Mouse (Mus musculus): ENCODE data around the gene Gipc3. TPM values are rescaled to one million over a fixed set of nuclear protein-coding genes. Genes with fewer than 3 reads are reported as not detected.

Gene Gipc3
- polyA plus RNA-seq, 1 experiment: 1.2 TPM

GRCm38 (mm10) chr10:81349146-81349545 is 6.1 kb upstream of the Gipc3 start:
- WGBS: 9% methylated on average over 12 of the region's 12 CpGs
- H3K36me3 ChIP-seq (ENCODE audit: control insufficient read depth, insufficient read depth, low read length): peaks cover 9% of the 10 kb centered on the region
- H3K27me3 ChIP-seq (ENCODE audit: control insufficient read depth, insufficient read depth, low read length): no peaks in the 10 kb centered on the region
- H3K4me1 ChIP-seq (ENCODE audit: control insufficient read depth, insufficient read depth, insufficient read length, low read length): peaks cover 32% of the 10 kb centered on the region
- H3K4me3 ChIP-seq (ENCODE audit: low read depth, low read length): peak overlapping the region; percentile 75
- no peak; the same call in 1 of the 2 replicates for TF ChIP-seq POLR2A (IDR thresholded peaks at IDR 0.05; ENCODE audit: low read depth, low read length)
- no peak for TF ChIP-seq CTCF (IDR thresholded peaks at IDR 0.05; ENCODE audit: extremely low read depth, insufficient read length, insufficient replicate concordance, low read depth, low read length)
- peak overlapping the region; percentile 61; the same call in 1 of the 2 replicates for H3K27ac ChIP-seq (ENCODE audit: insufficient read depth, low read depth, low read length)

- WGBS: 11% methylated on average over 55 of the region's 55 CpGs
- H3K4me1 ChIP-seq (ENCODE audit: control insufficient read depth, insufficient read depth, insufficient read length, low read length): peaks cover 32% of the 10 kb centered on the region
- peak overlapping the region; percentile 45; the same call in 1 of the 2 replicates for H3K27ac ChIP-seq (ENCODE audit: insufficient read depth, low read depth, low read length)
- peaks cover 16% of the 10 kb centered on the region for H3K27me3 ChIP-seq (ENCODE audit: control insufficient read depth, insufficient read depth, low read length)
- TF ChIP-seq POLR2A (IDR thresholded peaks at IDR 0.05; ENCODE audit: low read depth, low read length): peak; percentile 35; the same call in 1 of the 2 replicates
- 0 out of 2 replicates have a peak, but pooled peaks have one; percentile 11 for TF ChIP-seq CTCF (IDR thresholded peaks at IDR 0.05; ENCODE audit: extremely low read depth, insufficient read length, insufficient replicate concordance, low read depth, low read length)
- peaks cover 9% of the 10 kb centered on the region for H3K36me3 ChIP-seq (ENCODE audit: control insufficient read depth, insufficient read depth, low read length)
- peak overlapping the region; percentile 62 for H3K4me3 ChIP-seq (ENCODE audit: low read depth, low read length)
Observed at GRCm38 (mm10) chr10:81346453-81347067, 3.5 kb upstream of the Gipc3 start.

- Histone ChIP-seq H3K27ac (ENCODE audit: insufficient read depth, low read depth, low read length) (no peak overlapping the region), H3K27me3 (ENCODE audit: control insufficient read depth, insufficient read depth, low read length) (peaks cover 16% of the 10 kb centered on the region), H3K4me3 (ENCODE audit: low read depth, low read length) (no peak overlapping the region), H3K36me3 (ENCODE audit: control insufficient read depth, insufficient read depth, low read length) (peaks cover 9% of the 10 kb centered on the region), H3K4me1 (ENCODE audit: control insufficient read depth, insufficient read depth, insufficient read length, low read length) (peaks cover 36% of the 10 kb centered on the region)
- no peak for TF ChIP-seq CTCF (IDR thresholded peaks at IDR 0.05; ENCODE audit: extremely low read depth, insufficient read length, insufficient replicate concordance, low read depth, low read length)
- no peak for TF ChIP-seq POLR2A (IDR thresholded peaks at IDR 0.05; ENCODE audit: low read depth, low read length)
- WGBS: 77% methylated on average over 4 of the region's 4 CpGs
Observed at GRCm38 (mm10) chr10:81345162-81345534, 2.1 kb upstream of the Gipc3 start.

GRCm38 (mm10) chr10:81344421-81345161 is 1.5 kb upstream of the Gipc3 start:
- Histone ChIP-seq H3K27me3 (ENCODE audit: control insufficient read depth, insufficient read depth, low read length) (peaks cover 16% of the 10 kb centered on the region), H3K4me3 (ENCODE audit: low read depth, low read length) (no peak overlapping the region), H3K4me1 (ENCODE audit: control insufficient read depth, insufficient read depth, insufficient read length, low read length) (peaks cover 36% of the 10 kb centered on the region), H3K27ac (ENCODE audit: insufficient read depth, low read depth, low read length) (no peak overlapping the region), H3K36me3 (ENCODE audit: control insufficient read depth, insufficient read depth, low read length) (peaks cover 9% of the 10 kb centered on the region)
- 23% methylated on average over 8 of the region's 8 CpGs for WGBS
- TF ChIP-seq CTCF (IDR thresholded peaks at IDR 0.05; ENCODE audit: extremely low read depth, insufficient read length, insufficient replicate concordance, low read depth, low read length): no peak

GRCm38 (mm10) chr10:81341333-81341949 is 1.6 kb downstream of the Gipc3 start:
- H3K4me3 ChIP-seq (ENCODE audit: low read depth, low read length): no peak overlapping the region
- no peaks in the 10 kb centered on the region for H3K36me3 ChIP-seq (ENCODE audit: control insufficient read depth, insufficient read depth, low read length)
- WGBS: 32% methylated on average over 16 of the region's 16 CpGs
- no peak overlapping the region for H3K27ac ChIP-seq (ENCODE audit: insufficient read depth, low read depth, low read length)
- H3K4me1 ChIP-seq (ENCODE audit: control insufficient read depth, insufficient read depth, insufficient read length, low read length): peaks cover 17% of the 10 kb centered on the region
- peaks cover 16% of the 10 kb centered on the region for H3K27me3 ChIP-seq (ENCODE audit: control insufficient read depth, insufficient read depth, low read length)
- no peak for TF ChIP-seq POLR2A (IDR thresholded peaks at IDR 0.05; ENCODE audit: low read depth, low read length)
- TF ChIP-seq CTCF (IDR thresholded peaks at IDR 0.05; ENCODE audit: extremely low read depth, insufficient read length, insufficient replicate concordance, low read depth, low read length): peak; percentile 73

GRCm38 (mm10) chr10:81340551-81341332 is 2.3 kb downstream of the Gipc3 start:
- Histone ChIP-seq H3K4me1 (ENCODE audit: control insufficient read depth, insufficient read depth, insufficient read length, low read length) (peaks cover 12% of the 10 kb centered on the region; the same call in 1 of the 2 replicates), H3K27ac (ENCODE audit: insufficient read depth, low read depth, low read length) (no peak overlapping the region), H3K27me3 (ENCODE audit: control insufficient read depth, insufficient read depth, low read length) (peaks cover 16% of the 10 kb centered on the region), H3K4me3 (ENCODE audit: low read depth, low read length) (no peak overlapping the region), H3K36me3 (ENCODE audit: control insufficient read depth, insufficient read depth, low read length) (no peaks in the 10 kb centered on the region)
- TF ChIP-seq POLR2A (IDR thresholded peaks at IDR 0.05; ENCODE audit: low read depth, low read length) (no peak), CTCF (IDR thresholded peaks at IDR 0.05; ENCODE audit: extremely low read depth, insufficient read length, insufficient replicate concordance, low read depth, low read length) (no peak)
- WGBS: 39% methylated on average over 17 of the region's 17 CpGs
